Mouse (Mus musculus) liver, embryonic 16.5 days (tissue): ENCODE measurements around the gene Krt28. TPM values are rescaled to one million over a fixed set of nuclear protein-coding genes. Genes with fewer than 3 reads are reported as not detected.

Source experiments
- ATAC-seq: fragments of 200-750 bp; cut with Nextera tagmentation; 2 replicates; pipeline ENCODE4 v1.8.0; 2017; ENCODE audit warnings: low read depth, mild to moderate bottlenecking, moderate number of reproducible peaks, moderate library complexity
- H3K27ac ChIP-seq: fragments of 300-500 bp; sonication (generic); 2 replicates; pipeline ENCODE4 v1.5.1; 2014; ENCODE audit warnings: mild to moderate bottlenecking, low read length
- H3K27me3 ChIP-seq: fragments of 300-500 bp; sonication (generic); 2 replicates; pipeline ENCODE4 v1.6.1; 2014; ENCODE audit warnings: low read depth, low read length, mixed read lengths; ENCODE audit not compliant: control insufficient read depth, insufficient read depth
- H3K36me3 ChIP-seq: fragments of 300-500 bp; sonication (generic); 2 replicates; pipeline ENCODE4 v1.6.1; 2014; ENCODE audit warnings: mild to moderate bottlenecking; ENCODE audit not compliant: control insufficient read depth, insufficient read depth
- H3K4me1 ChIP-seq: fragments of 300-500 bp; sonication (generic); 2 replicates; pipeline ENCODE4 v1.6.1; 2014; ENCODE audit warnings: low read depth, low read length, mixed read lengths; ENCODE audit not compliant: control insufficient read depth
- H3K4me2 ChIP-seq: fragments of 300-500 bp; sonication (generic); 2 replicates; pipeline ENCODE4 v1.6.1; 2014; ENCODE audit warnings: low read depth, low read length, mixed read lengths
- H3K4me3 ChIP-seq: fragments of 300-500 bp; sonication (generic); 2 replicates; pipeline ENCODE4 v1.5.1; 2014; ENCODE audit warnings: low read depth, mild to moderate bottlenecking, low read length
- H3K9ac ChIP-seq: fragments of 300-500 bp; sonication (generic); 2 replicates; pipeline ENCODE4 v1.6.1; 2014; ENCODE audit warnings: low read depth, low read length
- H3K9me3 ChIP-seq: fragments of 300-500 bp; sonication (generic); replicated peaks from 2 replicates; pipeline ENCODE4 v1.6.1; 2016; ENCODE audit warnings: low read length; ENCODE audit not compliant: control insufficient read depth
- WGBS: fragments of 180-500 bp; shearing (Covaris S2); extraction: QIAGEN DNeasy Blood & Tissue Kit; methylation state at CpG from one replicate; pipeline ENCODE4 v1.1.7; 2014; ENCODE audit not compliant: insufficient replicate concordance; 5-methylcytosine and 5-hydroxymethylcytosine counted together
- polyA plus RNA-seq: library from polyadenylated mRNA; unstranded; fragments of >200 nt; fragmentation: Nextera tagmentation; extraction: Ambion mirVana; gene quantifications from 2 replicates; pipeline ENCODE4 v1.2.1, GENCODE M21; 2015

Gene Krt28
- polyA plus RNA-seq, 1 experiment from 2014 or later = not detected

DNA sequence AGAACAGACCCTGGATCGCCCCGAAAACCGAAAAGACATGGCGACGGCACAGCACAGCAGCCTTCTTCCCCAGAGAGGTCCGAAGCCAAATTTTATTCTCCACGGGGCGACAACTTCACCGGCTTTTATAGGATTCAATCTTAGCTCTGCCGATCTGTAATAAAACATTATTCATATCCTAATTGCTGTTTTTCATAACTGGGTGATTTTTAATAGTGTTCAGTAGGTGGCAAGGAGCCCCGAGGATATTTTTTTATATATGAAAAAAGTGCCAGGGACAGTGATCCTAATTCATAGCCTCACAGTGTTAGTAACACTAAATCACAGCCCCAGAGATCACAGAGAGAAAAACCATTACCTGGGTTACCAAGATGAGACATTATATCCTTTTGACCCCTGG is 36.8 kb downstream of the Krt28 start, which contains the start of gene Krt26:
TSS of gene Krt26 (minus strand) at position 101 of the 400 bp plus-strand sequence.
- Histone ChIP-seq H3K27ac (no peak within 1 kb of the TSS), H3K4me2 (no peak within 1 kb of the TSS), H3K9me3 (no peaks in the 10 kb centered on the region), H3K4me1 (no peaks in the 10 kb centered on the region), H3K9ac (no peak within 1 kb of the TSS), H3K4me3 (no peak within 1 kb of the TSS), H3K27me3 (no peaks in the 10 kb centered on the region), H3K36me3 (no peaks in the 10 kb centered on the region)
- 71% methylated on average over 11 of the region's 11 CpGs for WGBS
- ATAC-seq = no peak

DNA sequence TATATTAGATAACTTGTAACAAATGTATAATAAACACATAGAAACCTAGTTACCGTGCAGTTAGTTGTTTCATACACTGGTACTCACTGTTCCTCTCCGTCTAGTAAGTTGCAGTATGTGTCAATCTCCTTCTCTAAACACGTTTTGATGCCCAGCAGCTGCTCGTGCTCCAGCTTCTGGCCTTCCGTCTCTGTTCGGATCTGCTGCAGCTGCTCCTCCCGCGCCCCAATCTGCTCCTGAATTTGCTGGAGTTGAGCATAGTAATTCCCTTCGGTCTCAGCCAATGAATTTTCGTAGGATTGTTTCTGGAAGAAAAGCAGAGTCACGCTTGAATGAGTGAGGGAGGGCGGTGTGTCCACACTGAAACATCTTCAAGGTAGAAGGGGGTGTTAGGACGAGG is 41.3 kb downstream of the Krt28 start:
- WGBS = 60% methylated on average over 13 of the region's 13 CpGs
- no peaks in the 10 kb centered on the region for H3K4me1 ChIP-seq

DNA sequence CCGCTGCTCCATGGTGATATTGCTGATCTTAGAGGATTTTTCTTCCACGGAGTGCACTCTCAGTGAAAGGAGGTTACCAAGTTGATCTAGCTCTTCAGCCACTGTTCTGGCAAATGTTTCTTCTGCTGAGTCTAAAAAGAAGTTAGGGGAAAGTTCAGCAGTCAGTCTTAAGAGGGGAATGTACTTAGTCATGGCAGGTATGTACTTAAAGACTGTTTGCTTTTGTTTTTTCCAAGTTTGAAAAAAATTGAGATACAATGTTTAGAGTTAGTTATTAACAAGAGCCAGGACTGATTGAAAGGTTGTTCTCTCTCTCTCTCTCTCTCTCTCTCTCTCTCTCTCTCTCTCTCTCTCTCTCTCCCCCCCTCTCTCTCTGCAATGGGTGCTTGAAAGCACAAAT is 45.0 kb downstream of the Krt28 start:
- 63% methylated on average over 2 of the region's 2 CpGs for WGBS
- ATAC-seq = no peak
- Histone ChIP-seq H3K27me3 (no peaks in the 10 kb centered on the region), H3K27ac (no peak overlapping the region), H3K4me3 (no peak overlapping the region), H3K4me1 (no peaks in the 10 kb centered on the region), H3K9ac (no peak overlapping the region), H3K4me2 (no peak overlapping the region), H3K36me3 (no peaks in the 10 kb centered on the region), H3K9me3 (no peaks in the 10 kb centered on the region)

More for the DNA sequence above, 41.3 kb downstream of the Krt28 start:
- H3K36me3 ChIP-seq = no peaks in the 10 kb centered on the region
- no peak overlapping the region for H3K9ac ChIP-seq
- H3K27ac ChIP-seq = no peak overlapping the region
- no peak for ATAC-seq
- no peaks in the 10 kb centered on the region for H3K27me3 ChIP-seq
- H3K9me3 ChIP-seq = no peaks in the 10 kb centered on the region
- no peak overlapping the region for H3K4me2 ChIP-seq
- no peak overlapping the region for H3K4me3 ChIP-seq

DNA sequence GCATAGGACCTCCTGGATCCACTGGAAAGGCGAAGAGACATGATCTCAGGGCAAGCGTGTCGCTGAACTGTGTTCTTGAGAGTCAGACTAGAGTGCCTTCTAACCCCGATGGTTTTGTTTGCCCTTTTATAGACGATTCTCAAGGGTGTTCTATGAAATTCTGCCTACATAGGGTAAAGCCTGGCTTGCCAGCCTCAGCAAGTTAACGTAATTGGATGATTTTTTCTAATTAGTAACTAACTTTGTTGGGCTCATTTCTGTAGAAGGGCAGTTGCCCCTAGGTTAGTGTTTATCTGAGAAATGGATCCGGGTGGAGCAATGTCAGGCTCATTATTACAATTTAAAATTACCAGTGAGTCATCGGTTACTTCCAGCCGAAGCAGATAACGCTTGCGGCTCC is 51.9 kb downstream of the Krt28 start, which contains the start of gene Krt25:
TSS of gene Krt25 (minus strand) at position 101 of the 400 bp plus-strand sequence.
- H3K4me2 ChIP-seq = no peak within 1 kb of the TSS
- H3K36me3 ChIP-seq = no peaks in the 10 kb centered on the region
- no peak within 1 kb of the TSS for H3K9ac ChIP-seq
- ATAC-seq = no peak
- H3K4me3 ChIP-seq = no peak within 1 kb of the TSS
- no peak within 1 kb of the TSS for H3K27ac ChIP-seq
- 79% methylated on average over 11 of the region's 11 CpGs for WGBS
- H3K4me1 ChIP-seq = no peaks in the 10 kb centered on the region
- no peaks in the 10 kb centered on the region for H3K27me3 ChIP-seq
- H3K9me3 ChIP-seq = no peaks in the 10 kb centered on the region

DNA sequence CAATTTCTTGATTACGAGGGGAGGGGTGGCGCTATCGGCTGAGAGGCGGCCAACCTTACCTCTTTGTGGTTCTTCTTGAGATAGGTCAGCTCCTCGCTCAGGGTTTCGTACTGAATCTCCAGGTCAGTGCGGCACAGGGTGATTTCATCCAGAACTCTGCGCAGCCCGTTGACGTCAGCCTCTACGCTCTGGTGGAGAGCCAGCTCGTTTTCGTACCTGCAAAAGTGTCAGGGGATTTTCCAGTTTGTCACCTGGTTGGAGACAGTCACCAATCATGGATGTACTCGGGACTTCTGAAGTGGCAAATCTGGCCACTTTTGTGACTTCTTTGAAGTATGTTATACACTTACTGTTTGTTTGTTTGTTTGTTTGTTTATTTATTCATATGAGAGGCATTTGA is 53.6 kb downstream of the Krt28 start:
- Histone ChIP-seq H3K9me3 (no peaks in the 10 kb centered on the region), H3K9ac (no peak overlapping the region), H3K4me1 (no peaks in the 10 kb centered on the region), H3K36me3 (no peaks in the 10 kb centered on the region), H3K27me3 (no peaks in the 10 kb centered on the region), H3K4me2 (no peak overlapping the region), H3K4me3 (no peak overlapping the region), H3K27ac (no peak overlapping the region)
- WGBS = 74% methylated on average over 14 of the region's 14 CpGs
- no peak for ATAC-seq

DNA sequence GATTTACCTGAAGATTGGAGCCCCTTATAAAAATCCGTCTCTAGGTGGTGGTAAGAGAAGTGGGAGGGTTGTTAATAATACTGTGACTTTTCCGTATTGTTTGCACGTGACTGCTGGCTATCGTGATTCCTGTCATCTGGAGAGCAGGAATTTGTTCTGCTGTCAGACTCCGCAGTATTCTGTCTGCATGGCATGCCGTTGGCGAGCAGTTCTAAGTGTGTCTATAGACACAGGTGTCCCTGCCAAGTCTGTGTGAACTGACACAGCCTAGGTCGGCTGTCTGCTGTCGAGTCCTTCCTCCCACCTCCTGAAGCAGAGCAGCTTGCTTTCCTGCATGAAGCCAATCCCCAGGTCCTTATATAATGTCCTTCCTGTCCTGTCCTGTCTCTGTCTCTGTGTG is 55.6 kb downstream of the Krt28 start:
- Histone ChIP-seq H3K9me3 (no peaks in the 10 kb centered on the region), H3K9ac (no peak overlapping the region), H3K4me2 (no peak overlapping the region), H3K4me1 (no peaks in the 10 kb centered on the region), H3K4me3 (no peak overlapping the region), H3K36me3 (no peaks in the 10 kb centered on the region), H3K27ac (no peak overlapping the region), H3K27me3 (no peaks in the 10 kb centered on the region)
- no peak for ATAC-seq
- WGBS = 53% methylated on average over 9 of the region's 9 CpGs

DNA sequence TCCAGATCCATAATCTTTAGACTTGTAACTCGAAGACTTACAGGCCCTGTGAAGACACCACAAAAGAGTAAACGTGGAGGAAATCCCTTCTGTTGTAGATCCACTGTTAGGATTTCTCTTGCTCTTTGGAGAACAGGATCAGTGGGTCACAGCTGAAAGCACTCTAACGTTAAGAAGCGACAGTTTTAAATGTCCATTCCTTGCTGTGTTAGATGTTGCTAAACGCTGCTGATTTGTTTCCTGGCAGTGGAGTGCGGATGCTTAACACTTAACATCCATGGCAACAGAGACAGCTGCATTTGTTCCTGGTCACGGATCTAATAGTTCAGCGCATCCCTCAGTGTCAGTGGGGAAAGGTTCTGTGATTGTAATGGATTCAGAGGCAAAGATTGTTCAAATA is 58.2 kb downstream of the Krt28 start:
- Histone ChIP-seq H3K27me3 (no peaks in the 10 kb centered on the region), H3K27ac (no peak overlapping the region), H3K9ac (no peak overlapping the region), H3K4me3 (no peak overlapping the region), H3K9me3 (no peaks in the 10 kb centered on the region), H3K4me1 (no peaks in the 10 kb centered on the region), H3K4me2 (no peak overlapping the region), H3K36me3 (no peaks in the 10 kb centered on the region)
- WGBS = 64% methylated on average over 8 of the region's 8 CpGs
- no peak for ATAC-seq

Other genes with a start within 250 kb of the Krt28 start
- gene Ccr7, start 219.8 kb downstream of the Krt28 start, polyA plus RNA-seq = 0.25 and 0.32 TPM in 2 replicates
- 62.3 and 66.5 TPM in 2 replicates for gene Smarce1, start 143.9 kb downstream of the Krt28 start, polyA plus RNA-seq
- 0.13 and 0.31 TPM in 2 replicates for gene Krt222, start 130.8 kb downstream of the Krt28 start, polyA plus RNA-seq
- not detected in 2 replicates for gene Krt24, start 89.6 kb downstream of the Krt28 start, polyA plus RNA-seq
- not detected in 2 replicates for gene Krt25, start 52.0 kb downstream of the Krt28 start, polyA plus RNA-seq
- gene Krt26, start 36.9 kb downstream of the Krt28 start, polyA plus RNA-seq = not detected in 2 replicates
- not detected in 2 replicates for gene Krt27, start 23.8 kb downstream of the Krt28 start, polyA plus RNA-seq
- gene Krt10, start 14.5 kb upstream of the Krt28 start, polyA plus RNA-seq = 2.9 and 3.0 TPM in 2 replicates
- 0.05 TPM in 1 of 2 replicates, not detected in the other for gene Krt12, start 47.4 kb upstream of the Krt28 start, polyA plus RNA-seq
- gene Krt20, start 63.2 kb upstream of the Krt28 start, polyA plus RNA-seq = 33.8 and 34.8 TPM in 2 replicates
- gene Krt23, start 118.2 kb upstream of the Krt28 start, polyA plus RNA-seq = 1.4 and 1.5 TPM in 2 replicates
- not detected in 2 replicates for gene Krt39, start 146.4 kb upstream of the Krt28 start, polyA plus RNA-seq
- gene Krt40, start 168.3 kb upstream of the Krt28 start, polyA plus RNA-seq = not detected in 2 replicates
- gene Krtap3-3, start 176.0 kb upstream of the Krt28 start, polyA plus RNA-seq = not detected in 2 replicates
- gene Krtap3-2, start 181.9 kb upstream of the Krt28 start, polyA plus RNA-seq = not detected in 2 replicates
- not detected in 2 replicates for gene Gm11939, start 184.6 kb upstream of the Krt28 start, polyA plus RNA-seq
- not detected in 2 replicates for gene Krtap3-1, start 191.7 kb upstream of the Krt28 start, polyA plus RNA-seq
- gene Krtap1-5, start 206.1 kb upstream of the Krt28 start, polyA plus RNA-seq = not detected in 2 replicates
- not detected in 2 replicates for gene Krtap1-4, start 208.8 kb upstream of the Krt28 start, polyA plus RNA-seq
- gene Krtap1-3, start 216.4 kb upstream of the Krt28 start, polyA plus RNA-seq = not detected in 2 replicates
- not detected in 2 replicates for gene Krtap9-3, start 223.2 kb upstream of the Krt28 start, polyA plus RNA-seq
- gene Gm11938, start 228.4 kb upstream of the Krt28 start, polyA plus RNA-seq = not detected in 2 replicates
- gene Gm11937, start 235.3 kb upstream of the Krt28 start, polyA plus RNA-seq = not detected in 2 replicates
- not detected in 2 replicates for gene Krtap2-4, start 239.9 kb upstream of the Krt28 start, polyA plus RNA-seq
- not detected in 2 replicates for gene Gm11562, start 245.5 kb upstream of the Krt28 start, polyA plus RNA-seq